In genomic region chr17:65873834-65874233, GRCm38 (mm10) we compare ENCODE assay signal across 27 mouse cellular contexts. TPM values are rescaled to one million over a fixed set of nuclear protein-coding genes. Genes with fewer than 3 reads are reported as not detected.
A peak's percentile ranks its signal among the peaks of the same experiment; 100 is the strongest.
DNase-seq lines count a peak whose midpoint lies in the region; ATAC-seq and TF ChIP-seq lines count a peak whose summit lies in the region.
"Had no signal": no experiment of that assay in that cellular context is flagged by ENCODE, and none has a peak within 500 bp of the region (broad histone marks: within the 10 kb centered on the region; RNA-seq: fewer than 3 reads in every experiment).

No protein-coding gene starts in this region.

- H3K4me2 ChIP-seq in embryonic facial prominence, embryonic 13.5 days, result no peak overlapping the region
- H3K4me2 ChIP-seq in midbrain, postnatal 0 days (ENCODE audit: low read depth, low read length, poor library complexity, severe bottlenecking), result no peak overlapping the region
- no peak overlapping the region for H3K4me2 ChIP-seq in midbrain, embryonic 14.5 days (ENCODE audit: low read length)
- H3K4me2 ChIP-seq: embryonic facial prominence, embryonic 12.5 days; heart, embryonic 15.5 days; hindbrain, embryonic 15.5 days; kidney, embryonic 15.5 days; limb, embryonic 12.5 days; liver, embryonic 11.5 days had no signal

- no peak for TF ChIP-seq CTCF in midbrain, postnatal 0 days (IDR thresholded peaks at IDR 0.05)
- no peak for TF ChIP-seq CTCF in E14TG2a.4 (conservative IDR thresholded peaks at IDR 0.05; ENCODE audit: low read length)

- no peak for ATAC-seq in embryonic facial prominence, embryonic 13.5 days (ENCODE audit: insufficient number of reproducible peaks, insufficient read depth, low FRiP score, low TSS enrichment, low read depth)
- peak; percentile 18; the same call in 1 of the 2 replicates for ATAC-seq in midbrain, postnatal 0 days (ENCODE audit: low FRiP score)
- no peak for ATAC-seq in midbrain, embryonic 14.5 days (ENCODE audit: low FRiP score, low TSS enrichment)
- ATAC-seq: forebrain, embryonic 14.5 days; intestine, embryonic 16.5 days; liver, postnatal 0 days; lung, postnatal 0 days had no signal

- no peaks in the 10 kb centered on the region for H3K9me3 ChIP-seq in embryonic facial prominence, embryonic 13.5 days
- H3K9me3 ChIP-seq in embryonic facial prominence, embryonic 10.5 days, result no peaks in the 10 kb centered on the region
- H3K9me3 ChIP-seq in midbrain, postnatal 0 days (ENCODE audit: low read length), result no peaks in the 10 kb centered on the region
- no peaks in the 10 kb centered on the region for H3K9me3 ChIP-seq in midbrain, embryonic 14.5 days (ENCODE audit: control insufficient read depth, low read length)
- no peaks in the 10 kb centered on the region for H3K9me3 ChIP-seq in E14TG2a.4 (ENCODE audit: low read length)
- H3K9me3 ChIP-seq: embryonic facial prominence, embryonic 12.5 days; heart, embryonic 15.5 days; hindbrain, embryonic 15.5 days; kidney, embryonic 15.5 days; midbrain, embryonic 10.5 days had no signal

- no peak overlapping the region for H3K4me3 ChIP-seq in embryonic facial prominence, embryonic 13.5 days
- no peak overlapping the region for H3K4me3 ChIP-seq in embryonic facial prominence, embryonic 10.5 days
- no peak overlapping the region for H3K4me3 ChIP-seq in midbrain, postnatal 0 days (ENCODE audit: low read depth, low read length)
- no peak overlapping the region for H3K4me3 ChIP-seq in midbrain, embryonic 14.5 days (replicated peaks; ENCODE audit: low read depth, low read length)
- H3K4me3 ChIP-seq in E14TG2a.4 (replicated peaks; ENCODE audit: low read length), result peak overlapping the region; percentile 57
- H3K4me3 ChIP-seq: embryonic facial prominence, embryonic 12.5 days; heart, embryonic 15.5 days; hindbrain, embryonic 15.5 days; kidney, embryonic 15.5 days; limb, embryonic 12.5 days; midbrain, embryonic 10.5 days; myocyte had no signal

- 93% methylated on average over 11 of the region's 11 CpGs for WGBS in embryonic facial prominence, embryonic 13.5 days
- WGBS in embryonic facial prominence, embryonic 10.5 days, result 93% methylated on average over 11 of the region's 11 CpGs
- WGBS in midbrain, postnatal 0 days, result 91% methylated on average over 11 of the region's 11 CpGs
- 96% methylated on average over 11 of the region's 11 CpGs for WGBS in midbrain, embryonic 14.5 days

- no peak overlapping the region for H3K27ac ChIP-seq in embryonic facial prominence, embryonic 13.5 days
- H3K27ac ChIP-seq in embryonic facial prominence, embryonic 10.5 days (replicated peaks), result no peak overlapping the region
- no peak overlapping the region for H3K27ac ChIP-seq in midbrain, postnatal 0 days (ENCODE audit: low read depth, low read length)
- no peak overlapping the region for H3K27ac ChIP-seq in midbrain, embryonic 14.5 days (replicated peaks; ENCODE audit: low read depth, low read length)
- H3K27ac ChIP-seq: embryonic facial prominence, embryonic 12.5 days; heart, embryonic 15.5 days; hindbrain, embryonic 15.5 days; kidney, embryonic 15.5 days; limb, embryonic 12.5 days; midbrain, embryonic 10.5 days had no signal

- DNase-seq in embryonic facial prominence, embryonic 10.5 days (ENCODE audit: low spot score), result no peak
- DNase-seq in midbrain, postnatal 0 days (ENCODE audit: low spot score), result no peak
- DNase-seq in midbrain, embryonic 14.5 days, result no peak
- peak; percentile 68 for DNase-seq in induced T-regulatory cell, adult 2 months (ENCODE audit: low read depth)
- no peak for DNase-seq in gastrocnemius, postnatal 36 days
- DNase-seq in cerebellum, adult 8-10 months, result no peak
- DNase-seq: adrenal gland, adult 2 months; cerebellum, adult 11-12 months; cerebellum, postnatal 14 days; gastrocnemius, postnatal 10 days; heart, postnatal 4 days; kidney, postnatal 36 days; liver, postnatal 0 days had no signal

- H3K4me1 ChIP-seq in embryonic facial prominence, embryonic 13.5 days, result peaks cover 32% of the 10 kb centered on the region
- peaks cover 22% of the 10 kb centered on the region for H3K4me1 ChIP-seq in embryonic facial prominence, embryonic 10.5 days
- H3K4me1 ChIP-seq in midbrain, postnatal 0 days (ENCODE audit: insufficient read depth, low read length), result peaks cover 5% of the 10 kb centered on the region
- peaks cover 7% of the 10 kb centered on the region; the same call in 1 of the 2 replicates for H3K4me1 ChIP-seq in midbrain, embryonic 14.5 days (ENCODE audit: control insufficient read depth, insufficient read depth, low read length)
- H3K4me1 ChIP-seq in E14TG2a.4 (replicated peaks; ENCODE audit: low read depth, low read length), result peaks cover 100% of the 10 kb centered on the region

- H3K27me3 ChIP-seq in embryonic facial prominence, embryonic 13.5 days, result no peaks in the 10 kb centered on the region
- no peaks in the 10 kb centered on the region for H3K27me3 ChIP-seq in embryonic facial prominence, embryonic 10.5 days (replicated peaks; ENCODE audit: low read depth, poor library complexity, severe bottlenecking)
- H3K27me3 ChIP-seq in midbrain, postnatal 0 days (ENCODE audit: insufficient read depth, low read length), result no peaks in the 10 kb centered on the region
- H3K27me3 ChIP-seq in midbrain, embryonic 14.5 days (ENCODE audit: control insufficient read depth, insufficient read depth, low read length), result no peaks in the 10 kb centered on the region
- no peaks in the 10 kb centered on the region for H3K27me3 ChIP-seq in E14TG2a.4 (ENCODE audit: insufficient read depth, low read length)
- H3K27me3 ChIP-seq: CH12.LX; embryonic facial prominence, embryonic 12.5 days; heart, embryonic 15.5 days; hindbrain, embryonic 15.5 days; kidney, embryonic 15.5 days; limb, embryonic 12.5 days had no signal

- H3K36me3 ChIP-seq in embryonic facial prominence, embryonic 13.5 days, result 0 out of 2 replicates have a peak, but pooled peaks cover 3% of the 10 kb centered on the region
- H3K36me3 ChIP-seq in embryonic facial prominence, embryonic 10.5 days (replicated peaks), result no peaks in the 10 kb centered on the region
- H3K36me3 ChIP-seq in midbrain, postnatal 0 days (ENCODE audit: insufficient read depth, low read length), result no peaks in the 10 kb centered on the region
- H3K36me3 ChIP-seq in midbrain, embryonic 14.5 days (ENCODE audit: control insufficient read depth, insufficient read depth, low read length), result no peaks in the 10 kb centered on the region
- H3K36me3 ChIP-seq in E14TG2a.4 (ENCODE audit: insufficient read depth, low read length), result peaks cover 21% of the 10 kb centered on the region
- H3K36me3 ChIP-seq: embryonic facial prominence, embryonic 12.5 days; heart, embryonic 15.5 days; hindbrain, embryonic 15.5 days; kidney, embryonic 15.5 days; limb, embryonic 12.5 days; midbrain, embryonic 10.5 days had no signal

- H3K9ac ChIP-seq in embryonic facial prominence, embryonic 13.5 days, result 0 out of 2 replicates have a peak overlapping the region, but pooled peaks have one; percentile 27
- no peak overlapping the region for H3K9ac ChIP-seq in midbrain, postnatal 0 days (replicated peaks; ENCODE audit: low read length, poor library complexity, severe bottlenecking)
- no peak overlapping the region for H3K9ac ChIP-seq in midbrain, embryonic 14.5 days (replicated peaks; ENCODE audit: low read length)
- H3K9ac ChIP-seq: embryonic facial prominence, embryonic 12.5 days; heart, embryonic 15.5 days; hindbrain, embryonic 15.5 days; kidney, embryonic 15.5 days; limb, embryonic 12.5 days; liver, postnatal 0 days had no signal

- intact Hi-C loops in gastrocnemius, postnatal 36 days (cut with DNase I), result no loop called here

RNA-seq across cellular contexts. Expression of gene Ralbp1, which starts 11.8 kb away (rescaled TPM):
- polyA plus RNA-seq in embryonic facial prominence, embryonic 13.5 days (2015; fragmentation: Nextera tagmentation; extraction: Ambion mirVana), result 94.1 and 105 TPM in 2 replicates
- 58.5 and 61.3 TPM in 2 replicates for polyA plus RNA-seq in embryonic facial prominence, embryonic 10.5 days (2016; fragmentation: Nextera tagmentation; extraction: Ambion mirVana)
- 32.9 and 42.0 TPM in 2 replicates for total RNA-seq in midbrain, postnatal 0 days (2014; rRNA removed)
- polyA plus RNA-seq in midbrain, postnatal 0 days (2015; fragmentation: Nextera tagmentation; extraction: Ambion mirVana), result 50.0 and 55.8 TPM in 2 replicates
- polyA plus RNA-seq in midbrain, embryonic 14.5 days (2014; fragmentation: Nextera tagmentation; extraction: Ambion mirVana), result 38.5 and 54.0 TPM in 2 replicates
- total RNA-seq in gastrocnemius, postnatal 36 days (2021), result 10 to 100 TPM; 18.6 to 20.6 TPM
